Mouse (Mus musculus): ENCODE results near the gene Dact2.

DNA sequence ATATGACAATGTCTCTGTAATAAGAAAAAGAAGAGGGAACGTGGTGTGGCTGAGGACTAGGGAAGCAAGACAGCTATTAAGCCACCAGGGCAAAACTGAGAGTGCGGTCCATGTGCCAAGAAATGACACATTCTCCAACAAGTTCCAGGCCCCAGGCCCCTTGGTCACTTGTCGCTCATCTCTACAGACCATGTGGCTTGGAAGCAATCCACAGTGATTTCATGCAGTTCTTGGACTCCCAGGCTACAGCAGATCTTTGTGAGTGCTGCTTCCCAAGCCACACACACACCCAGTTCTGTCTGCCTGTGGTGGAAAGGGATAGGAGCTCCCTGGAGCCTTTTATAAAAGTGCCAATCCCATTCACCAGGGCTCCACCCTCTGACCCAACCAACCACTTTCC is 17.9 kb downstream of the Dact2 start:
- TF ChIP-seq ZNF384 (IDR thresholded peaks at IDR 0.05; ENCODE audit: low read depth, low read length): no peak
- no peak for TF ChIP-seq HCFC1 (IDR thresholded peaks at IDR 0.05; ENCODE audit: borderline replicate concordance, insufficient read depth, low read length)
- no peak for TF ChIP-seq MAFK (IDR thresholded peaks at IDR 0.05; ENCODE audit: insufficient read depth, low read depth, low read length)
- no peak for TF ChIP-seq ZC3H11A (IDR thresholded peaks at IDR 0.05; ENCODE audit: borderline replicate concordance, low read depth, low read length)
